ENCODE assay signal across 7 mouse cellular contexts in the genomic region with DNA sequence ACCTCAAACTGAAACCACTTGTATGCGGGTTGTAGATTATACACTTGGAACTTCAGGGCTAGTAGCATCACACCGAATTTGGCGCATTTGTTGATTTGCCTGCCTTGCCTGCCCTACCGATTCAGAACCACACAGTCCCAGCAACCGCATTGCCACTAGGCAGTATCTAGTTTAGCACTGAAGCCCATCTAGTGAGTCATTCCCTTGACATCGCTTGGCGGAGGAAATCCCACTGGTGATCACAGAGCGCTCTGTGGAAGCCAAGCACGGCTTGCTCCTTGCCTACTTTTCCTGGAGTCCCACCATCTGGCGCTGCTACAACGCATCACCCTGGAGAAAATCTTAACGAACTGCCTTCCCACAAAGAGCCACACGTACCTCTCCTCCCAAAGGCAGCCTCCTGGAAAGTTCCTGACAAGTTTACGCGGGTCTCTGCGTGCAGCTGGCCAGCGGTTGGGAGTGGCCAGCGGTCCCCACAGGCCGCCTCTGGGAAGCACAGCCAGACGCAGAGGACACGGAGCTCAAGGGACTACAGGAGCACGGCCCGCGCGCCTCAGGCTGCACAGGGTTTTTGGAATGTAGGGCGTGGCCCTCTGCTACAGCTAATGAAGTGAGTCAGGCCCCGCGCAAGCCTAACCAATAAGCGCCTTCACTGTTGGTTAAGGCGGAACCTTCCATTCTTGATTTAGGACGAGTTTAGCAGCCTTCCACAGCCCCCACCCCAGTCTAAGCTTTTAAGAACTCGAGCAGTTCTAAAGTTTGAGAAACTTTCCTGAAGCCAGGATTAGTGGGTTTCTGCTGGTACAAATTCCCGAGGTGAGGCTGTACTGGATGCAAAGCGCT.
A peak's percentile ranks its signal among the peaks of the same experiment; 100 is the strongest.
DNase-seq lines count a peak whose midpoint lies in the region; ATAC-seq and TF ChIP-seq lines count a peak whose summit lies in the region.

No protein-coding gene starts in this region.

- H3K27ac ChIP-seq in intestine, embryonic 14.5 days (ENCODE audit: low read depth) = peak overlapping the region; percentile 86
- H3K27ac ChIP-seq in limb, embryonic 11.5 days (replicated peaks; ENCODE audit: low read depth, low read length) = peak overlapping the region; percentile 53; the same call in 1 of the 2 replicates
- H3K27ac ChIP-seq in midbrain, embryonic 13.5 days = no peak overlapping the region
- peak overlapping the region; percentile 74 for H3K27ac ChIP-seq in spleen, adult 2 months (ENCODE audit: insufficient read depth, low read length)

- peak overlapping the region; percentile 53 for H3K4me3 ChIP-seq in intestine, embryonic 14.5 days (ENCODE audit: low read depth, low read length)
- H3K4me3 ChIP-seq in limb, embryonic 11.5 days (ENCODE audit: low read depth, low read length) = peak overlapping the region; percentile 38
- H3K4me3 ChIP-seq in midbrain, embryonic 13.5 days (replicated peaks) = peak overlapping the region; percentile 32
- peak overlapping the region; percentile 80 for H3K4me3 ChIP-seq in spleen, adult 2 months (ENCODE audit: extremely low read depth, insufficient read depth, insufficient read length)

- TF ChIP-seq CTCF in spleen, adult 2 months (IDR thresholded peaks at IDR 0.05; ENCODE audit: extremely low read depth, insufficient read depth, insufficient read length, insufficient replicate concordance) = no peak

- H3K9me3 ChIP-seq in intestine, embryonic 14.5 days (ENCODE audit: control insufficient read depth, low read length) = no peaks in the 10 kb centered on the region
- H3K9me3 ChIP-seq in limb, embryonic 11.5 days (ENCODE audit: control insufficient read depth, low read length) = no peaks in the 10 kb centered on the region
- no peaks in the 10 kb centered on the region for H3K9me3 ChIP-seq in midbrain, embryonic 13.5 days

- H3K4me2 ChIP-seq in intestine, embryonic 14.5 days (ENCODE audit: low read length) = peak overlapping the region; percentile 80
- H3K4me2 ChIP-seq in limb, embryonic 11.5 days (ENCODE audit: low read depth, severe bottlenecking) = peak overlapping the region; percentile 82
- peak overlapping the region; percentile 52 for H3K4me2 ChIP-seq in midbrain, embryonic 13.5 days (replicated peaks)

- H3K9ac ChIP-seq in intestine, embryonic 14.5 days (ENCODE audit: low read length) = peak overlapping the region; percentile 49
- peak overlapping the region; percentile 53 for H3K9ac ChIP-seq in limb, embryonic 11.5 days (ENCODE audit: low read length)
- 0 out of 2 replicates have a peak overlapping the region, but pooled peaks have one; percentile 0 for H3K9ac ChIP-seq in midbrain, embryonic 13.5 days (replicated peaks)

- peak; percentile 90 for DNase-seq in adrenal gland, adult 8-10 months
- DNase-seq in embryo, embryonic 10.5 days (ENCODE audit: low spot score) = peak; percentile 93
- peak; percentile 88 for DNase-seq in gastrocnemius, postnatal 25 days
- DNase-seq in intestine, embryonic 14.5 days (ENCODE audit: low spot score) = peak; percentile 88
- DNase-seq in limb, embryonic 11.5 days (ENCODE audit: low spot score) = peak; percentile 92
- peak in 1 of 2 experiments; percentile 75 for DNase-seq in spleen, adult 2 months (ENCODE audit: low read depth in 1 of 2, low spot score in 2 of 2)

- peak; percentile 98 for ATAC-seq in intestine, embryonic 14.5 days (replicated peaks; ENCODE audit: low FRiP score, low TSS enrichment, low read depth)
- ATAC-seq in limb, embryonic 11.5 days (ENCODE audit: insufficient number of reproducible peaks, low FRiP score, low TSS enrichment, low read depth) = peak; percentile 99
- ATAC-seq in midbrain, embryonic 13.5 days = peak; percentile 85

- peak; percentile 8; the same call in 1 of the 2 replicates for TF ChIP-seq POLR2A in spleen, adult 2 months (IDR thresholded peaks at IDR 0.05; ENCODE audit: low read depth, low read length)

- no peaks in the 10 kb centered on the region for H3K27me3 ChIP-seq in intestine, embryonic 14.5 days (replicated peaks; ENCODE audit: control insufficient read depth, insufficient read depth, low read length)
- H3K27me3 ChIP-seq in limb, embryonic 11.5 days (ENCODE audit: control insufficient read depth, insufficient read depth, low read length) = no peaks in the 10 kb centered on the region
- peaks cover 5% of the 10 kb centered on the region; the same call in 1 of the 2 replicates for H3K27me3 ChIP-seq in midbrain, embryonic 13.5 days
- H3K27me3 ChIP-seq in spleen, adult 2 months (ENCODE audit: control insufficient read depth, insufficient read depth, low read length) = no peaks in the 10 kb centered on the region

- H3K4me1 ChIP-seq in intestine, embryonic 14.5 days (replicated peaks; ENCODE audit: control insufficient read depth, insufficient read depth, low read length) = peaks cover 12% of the 10 kb centered on the region
- no peaks in the 10 kb centered on the region for H3K4me1 ChIP-seq in limb, embryonic 11.5 days (ENCODE audit: control insufficient read depth, insufficient read depth, low read length)
- H3K4me1 ChIP-seq in midbrain, embryonic 13.5 days (replicated peaks) = peaks cover 13% of the 10 kb centered on the region
- H3K4me1 ChIP-seq in spleen, adult 2 months (ENCODE audit: control insufficient read depth, insufficient read depth, insufficient read length) = peaks cover 4% of the 10 kb centered on the region; the same call in 1 of the 2 replicates

- H3K36me3 ChIP-seq in intestine, embryonic 14.5 days (ENCODE audit: control insufficient read depth, insufficient read depth, low read length) = no peaks in the 10 kb centered on the region
- no peaks in the 10 kb centered on the region for H3K36me3 ChIP-seq in limb, embryonic 11.5 days (ENCODE audit: control insufficient read depth, insufficient read depth, low read length)
- H3K36me3 ChIP-seq in midbrain, embryonic 13.5 days = no peaks in the 10 kb centered on the region
- H3K36me3 ChIP-seq in spleen, adult 2 months (ENCODE audit: control insufficient read depth, insufficient read depth, low read length) = no peaks in the 10 kb centered on the region

- 2% methylated on average over 34 of the region's 34 CpGs for WGBS in intestine, embryonic 14.5 days
- WGBS in limb, embryonic 11.5 days = 2% methylated on average over 34 of the region's 34 CpGs
- 5% methylated on average over 34 of the region's 34 CpGs for WGBS in midbrain, embryonic 13.5 days
- WGBS in spleen, adult 2 months = 2% methylated on average over 34 of the region's 34 CpGs

Comparison
In these comparisons a context has a peak if more than half of its experiments do, and no peak if none do; other contexts are left out.
1. H3K9ac ChIP-seq: peak in every context shown above with its lines; median percentile 53 in limb, embryonic 11.5 days; 49 in intestine, embryonic 14.5 days; 0 in midbrain, embryonic 13.5 days.